Mouse (Mus musculus): ENCODE data around the gene Fut2. TPM values are rescaled to one million over a fixed set of nuclear protein-coding genes. Genes with fewer than 3 reads are reported as not detected.
"Not testable (repeated sequence)": the region's sequence is repeated elsewhere in the genome, so short reads cannot be mapped to it uniquely, and the experiment has no call there.

Fut2 gene
- polyA plus RNA-seq, 1 experiment from 2014 or later = not detected

DNA sequence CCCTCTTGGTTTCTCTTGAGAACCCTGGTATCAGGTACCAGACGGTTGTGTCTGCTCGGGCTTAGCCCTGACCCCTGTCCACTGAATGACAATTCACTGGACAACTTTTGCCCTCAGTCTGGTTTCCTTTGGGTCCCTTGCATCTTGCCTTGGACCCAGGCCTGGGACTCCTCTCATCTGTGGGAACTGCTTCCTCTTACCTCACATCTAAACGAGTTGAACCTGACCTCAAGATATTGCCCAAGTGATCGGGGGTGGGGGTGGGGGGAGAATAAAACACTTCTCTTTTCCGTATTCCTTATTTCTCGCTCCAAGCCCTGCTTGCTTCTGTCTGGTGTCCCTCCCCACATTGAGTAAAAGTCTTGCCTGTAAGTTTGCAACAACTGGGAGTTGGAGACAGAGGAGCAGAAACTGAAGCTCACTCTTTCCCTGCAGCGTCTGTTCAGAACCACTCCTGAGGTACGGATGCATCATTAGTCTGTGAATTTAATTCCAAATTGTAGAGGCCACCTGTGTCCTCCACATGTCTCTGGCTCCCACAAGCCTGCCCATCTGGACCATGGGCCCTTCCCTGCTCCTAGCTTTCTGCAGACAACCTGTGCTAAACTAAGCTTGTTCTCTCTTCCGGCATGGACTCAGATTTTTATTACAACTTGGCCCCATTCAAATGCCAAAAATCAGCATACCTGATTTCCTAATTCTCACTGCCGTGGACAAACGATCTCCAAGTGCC is 5.3 kb downstream of the Fut2 start:
- Histone ChIP-seq H3K4me2 (ENCODE audit: low read depth, low read length) (no peak overlapping the region), H3K4me1 (ENCODE audit: control insufficient read depth, insufficient read depth, low read length) (no peaks in the 10 kb centered on the region), H3K9ac (replicated peaks; ENCODE audit: low read length) (no peak overlapping the region), H3K36me3 (replicated peaks; ENCODE audit: control insufficient read depth, insufficient read depth, low read depth, low read length) (no peaks in the 10 kb centered on the region), H3K9me3 (replicated peaks; ENCODE audit: control insufficient read depth, low read length) (no peaks in the 10 kb centered on the region), H3K4me3 (ENCODE audit: low read depth, low read length) (no peak overlapping the region), H3K27me3 (ENCODE audit: control insufficient read depth, insufficient read depth, low read length) (no peaks in the 10 kb centered on the region), H3K27ac (replicated peaks; ENCODE audit: low read depth, low read length) (no peak overlapping the region)
- no peak for ATAC-seq (replicated peaks; ENCODE audit: insufficient number of reproducible peaks, low FRiP score, low TSS enrichment, low read depth)
- WGBS = 84% methylated on average over 11 of the region's 11 CpGs
- DNase-seq (ENCODE audit: low spot score) = no peak

- no peaks in the 10 kb centered on the region for H3K4me1 ChIP-seq (ENCODE audit: control insufficient read depth, insufficient read depth, low read length)
- 0 out of 2 replicates have a peak overlapping the region, but pooled peaks have one; percentile 14 for H3K4me2 ChIP-seq (ENCODE audit: low read depth, low read length)
- peak; percentile 41 for DNase-seq (ENCODE audit: low spot score)
- H3K27ac ChIP-seq (replicated peaks; ENCODE audit: low read depth, low read length) = no peak overlapping the region
- WGBS = 30% methylated on average over 17 of the region's 17 CpGs
- no peak overlapping the region for H3K9ac ChIP-seq (replicated peaks; ENCODE audit: low read length)
- peak; percentile 37; the same call in 1 of the 2 replicates for ATAC-seq (replicated peaks; ENCODE audit: insufficient number of reproducible peaks, low FRiP score, low TSS enrichment, low read depth)
- no peak overlapping the region for H3K4me3 ChIP-seq (ENCODE audit: low read depth, low read length)
- H3K36me3 ChIP-seq (replicated peaks; ENCODE audit: control insufficient read depth, insufficient read depth, low read depth, low read length) = no peaks in the 10 kb centered on the region
- no peaks in the 10 kb centered on the region for H3K9me3 ChIP-seq (replicated peaks; ENCODE audit: control insufficient read depth, low read length)
- no peaks in the 10 kb centered on the region for H3K27me3 ChIP-seq (ENCODE audit: control insufficient read depth, insufficient read depth, low read length)
Measured at GRCm38 (mm10) chr7:45654424-45655047, 11.7 kb downstream of the Fut2 start.

DNA sequence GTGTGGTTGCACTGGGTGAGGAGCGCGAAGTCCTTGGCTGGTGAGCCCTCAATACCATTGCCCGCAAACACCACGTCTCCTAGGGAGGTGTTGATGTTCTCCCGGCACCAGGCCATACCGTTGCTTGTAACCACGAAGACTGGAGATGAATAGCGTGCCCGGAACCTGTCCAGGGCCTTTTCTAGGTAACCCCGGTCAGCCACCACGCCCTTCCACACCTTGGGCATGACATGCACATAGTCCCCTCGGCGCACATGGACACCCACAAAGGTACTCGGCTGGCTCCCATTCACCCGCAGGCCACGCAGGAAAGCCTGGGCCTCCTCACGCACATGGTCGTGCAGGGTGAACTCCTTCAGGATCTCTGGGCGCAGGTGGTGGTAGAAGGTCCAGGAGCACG is 15.7 kb downstream of the Fut2 start:
- not testable (repeated sequence) for DNase-seq (ENCODE audit: low spot score); H3K27ac ChIP-seq (replicated peaks; ENCODE audit: low read depth, low read length); ATAC-seq (replicated peaks; ENCODE audit: insufficient number of reproducible peaks, low FRiP score, low TSS enrichment, low read depth); H3K9me3 ChIP-seq (replicated peaks; ENCODE audit: control insufficient read depth, low read length); H3K4me2 ChIP-seq (ENCODE audit: low read depth, low read length); H3K4me3 ChIP-seq (ENCODE audit: low read depth, low read length); H3K27me3 ChIP-seq (ENCODE audit: control insufficient read depth, insufficient read depth, low read length); H3K4me1 ChIP-seq (ENCODE audit: control insufficient read depth, insufficient read depth, low read length); H3K36me3 ChIP-seq (replicated peaks; ENCODE audit: control insufficient read depth, insufficient read depth, low read depth, low read length); H3K9ac ChIP-seq (replicated peaks; ENCODE audit: low read length)
- WGBS = 95% methylated on average over 19 of the region's 20 CpGs

GRCm38 (mm10) chr7:45649351-45649750 is 16.8 kb downstream of the Fut2 start:
- Histone ChIP-seq H3K36me3 (replicated peaks; ENCODE audit: control insufficient read depth, insufficient read depth, low read depth, low read length) (no peaks in the 10 kb centered on the region), H3K4me2 (ENCODE audit: low read depth, low read length) (no peak overlapping the region), H3K27me3 (ENCODE audit: control insufficient read depth, insufficient read depth, low read length) (no peaks in the 10 kb centered on the region), H3K4me3 (ENCODE audit: low read depth, low read length) (no peak overlapping the region), H3K9me3 (replicated peaks; ENCODE audit: control insufficient read depth, low read length) (no peaks in the 10 kb centered on the region), H3K27ac (replicated peaks; ENCODE audit: low read depth, low read length) (no peak overlapping the region), H3K4me1 (ENCODE audit: control insufficient read depth, insufficient read depth, low read length) (no peaks in the 10 kb centered on the region; the same call in 1 of the 2 replicates), H3K9ac (replicated peaks; ENCODE audit: low read length) (no peak overlapping the region)
- ATAC-seq (replicated peaks; ENCODE audit: insufficient number of reproducible peaks, low FRiP score, low TSS enrichment, low read depth) = no peak
- no peak for DNase-seq (ENCODE audit: low spot score)
- 85% methylated on average over 8 of the region's 8 CpGs for WGBS

DNA sequence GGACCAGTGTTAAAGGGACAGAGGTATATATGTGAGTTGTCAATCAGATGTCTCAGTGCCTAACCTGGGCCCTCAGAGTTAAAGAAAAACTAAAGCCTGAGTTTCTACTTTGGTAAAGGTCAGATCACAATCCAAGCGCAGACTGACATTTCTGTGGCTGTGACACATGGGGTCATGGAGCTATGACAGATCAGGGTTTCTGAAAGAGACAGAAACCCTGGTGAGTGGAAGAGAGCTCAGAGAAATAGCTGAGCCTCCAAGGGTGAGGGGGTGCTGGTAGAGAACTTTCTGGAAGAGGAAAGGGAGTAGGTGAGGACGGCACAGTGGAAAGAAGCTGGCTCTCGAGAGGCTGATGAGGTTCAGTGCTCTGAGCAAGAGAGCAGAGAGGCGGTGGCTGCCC is 19.5 kb downstream of the Fut2 start:
- WGBS = 79% methylated on average over 4 of the region's 4 CpGs
- DNase-seq (ENCODE audit: low spot score) = no peak
- Histone ChIP-seq H3K27me3 (ENCODE audit: control insufficient read depth, insufficient read depth, low read length) (no peaks in the 10 kb centered on the region), H3K9me3 (replicated peaks; ENCODE audit: control insufficient read depth, low read length) (no peaks in the 10 kb centered on the region), H3K36me3 (replicated peaks; ENCODE audit: control insufficient read depth, insufficient read depth, low read depth, low read length) (no peaks in the 10 kb centered on the region), H3K4me3 (ENCODE audit: low read depth, low read length) (no peak overlapping the region), H3K4me1 (ENCODE audit: control insufficient read depth, insufficient read depth, low read length) (no peaks in the 10 kb centered on the region; the same call in 1 of the 2 replicates), H3K27ac (replicated peaks; ENCODE audit: low read depth, low read length) (no peak overlapping the region), H3K4me2 (ENCODE audit: low read depth, low read length) (no peak overlapping the region), H3K9ac (replicated peaks; ENCODE audit: low read length) (no peak overlapping the region)
- ATAC-seq (replicated peaks; ENCODE audit: insufficient number of reproducible peaks, low FRiP score, low TSS enrichment, low read depth) = no peak

DNA sequence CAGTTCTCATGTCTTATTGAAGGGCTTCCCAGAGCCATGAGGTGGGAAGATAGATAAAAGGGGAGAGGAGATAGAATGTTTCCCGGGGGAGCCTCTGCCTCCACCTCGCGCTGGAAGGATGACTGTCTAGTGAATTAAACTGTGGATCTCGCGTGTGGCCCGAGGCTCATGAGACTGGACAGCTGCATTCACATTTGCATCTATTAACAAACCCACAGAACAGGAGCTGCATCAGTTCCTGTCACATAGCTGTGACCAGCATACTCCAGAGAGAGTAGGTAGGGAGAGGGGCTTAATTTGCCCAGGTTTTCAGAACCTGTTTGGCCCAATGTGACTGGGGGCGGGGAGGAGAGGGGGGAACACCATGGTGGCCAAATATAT is 20.6 kb downstream of the Fut2 start:
- H3K36me3 ChIP-seq (replicated peaks; ENCODE audit: control insufficient read depth, insufficient read depth, low read depth, low read length) = no peaks in the 10 kb centered on the region
- H3K4me1 ChIP-seq (ENCODE audit: control insufficient read depth, insufficient read depth, low read length) = no peaks in the 10 kb centered on the region; the same call in 1 of the 2 replicates
- 83% methylated on average over 7 of the region's 7 CpGs for WGBS
- no peak overlapping the region for H3K27ac ChIP-seq (replicated peaks; ENCODE audit: low read depth, low read length)
- no peak overlapping the region for H3K4me2 ChIP-seq (ENCODE audit: low read depth, low read length)
- no peak overlapping the region for H3K9ac ChIP-seq (replicated peaks; ENCODE audit: low read length)
- no peak overlapping the region for H3K4me3 ChIP-seq (ENCODE audit: low read depth, low read length)
- no peaks in the 10 kb centered on the region for H3K9me3 ChIP-seq (replicated peaks; ENCODE audit: control insufficient read depth, low read length)
- no peaks in the 10 kb centered on the region for H3K27me3 ChIP-seq (ENCODE audit: control insufficient read depth, insufficient read depth, low read length)
- DNase-seq (ENCODE audit: low spot score) (no peak), ATAC-seq (replicated peaks; ENCODE audit: insufficient number of reproducible peaks, low FRiP score, low TSS enrichment, low read depth) (no peak)

DNA sequence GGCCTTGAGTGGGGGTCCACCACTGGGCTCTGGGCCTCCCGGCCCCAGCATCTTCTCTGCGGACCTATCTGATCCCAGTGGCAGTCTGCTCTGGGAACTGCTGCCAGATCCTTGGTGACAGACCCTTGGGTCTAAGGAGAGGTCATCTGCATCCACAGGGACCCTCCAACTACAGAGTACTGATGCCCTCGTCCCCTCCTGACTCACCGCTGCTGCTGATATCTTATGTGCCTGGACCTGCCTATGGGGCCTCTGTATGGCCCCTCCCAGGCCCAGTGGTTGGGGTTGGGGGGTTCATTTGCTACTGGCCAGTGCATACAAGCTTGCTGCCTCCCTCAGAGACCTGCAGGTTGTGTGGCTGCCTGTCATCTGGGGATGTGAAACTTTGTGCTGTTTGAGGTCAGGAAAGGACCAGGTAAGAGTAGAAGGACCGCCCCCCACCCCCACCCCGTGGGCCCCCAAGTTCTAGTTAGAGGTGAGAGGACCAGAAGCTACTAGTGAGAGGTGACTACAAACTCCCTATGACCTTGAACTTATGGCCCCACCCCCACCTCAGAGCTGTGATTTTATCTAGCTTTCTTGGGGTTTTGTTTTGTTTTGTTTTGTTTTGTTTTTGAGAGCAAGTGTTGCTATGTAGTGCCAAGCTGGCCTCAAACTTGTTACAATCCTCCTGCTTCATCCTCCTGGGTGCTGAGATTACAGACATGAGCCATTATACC is 21.2 kb downstream of the Fut2 start:
- peak overlapping the region; percentile 71; the same call in 1 of the 2 replicates for H3K4me2 ChIP-seq (ENCODE audit: low read depth, low read length)
- no peak overlapping the region for H3K9ac ChIP-seq (replicated peaks; ENCODE audit: low read length)
- no peaks in the 10 kb centered on the region for H3K36me3 ChIP-seq (replicated peaks; ENCODE audit: control insufficient read depth, insufficient read depth, low read depth, low read length)
- H3K9me3 ChIP-seq (replicated peaks; ENCODE audit: control insufficient read depth, low read length) = no peaks in the 10 kb centered on the region
- peak overlapping the region; percentile 42; the same call in 1 of the 2 replicates for H3K4me3 ChIP-seq (ENCODE audit: low read depth, low read length)
- ATAC-seq (replicated peaks; ENCODE audit: insufficient number of reproducible peaks, low FRiP score, low TSS enrichment, low read depth) = no peak
- 68% methylated on average over 6 of the region's 6 CpGs for whole genome bisulfite sequencing
- H3K27me3 ChIP-seq (ENCODE audit: control insufficient read depth, insufficient read depth, low read length) = no peaks in the 10 kb centered on the region
- H3K4me1 ChIP-seq (ENCODE audit: control insufficient read depth, insufficient read depth, low read length) = no peaks in the 10 kb centered on the region; the same call in 1 of the 2 replicates
- no peak for DNase-seq (ENCODE audit: low spot score)
- H3K27ac ChIP-seq (replicated peaks; ENCODE audit: low read depth, low read length) = no peak overlapping the region

All from embryonic facial prominence, embryonic 11.5 days (tissue).